Mouse (Mus musculus) adipocyte (in vitro differentiated cells): ENCODE results near the gene Gadd45b.

Experiments
- DNase-seq: peaks from one replicate; pipeline ENCODE4 v3.0.0-alpha.2; 2016; ENCODE audit warnings: low spot score

Gadd45b gene

GRCm38 (mm10) chr10:80909375-80910162, 20.3 kb upstream of the Gadd45b start:
- no peak for DNase-seq

DNA sequence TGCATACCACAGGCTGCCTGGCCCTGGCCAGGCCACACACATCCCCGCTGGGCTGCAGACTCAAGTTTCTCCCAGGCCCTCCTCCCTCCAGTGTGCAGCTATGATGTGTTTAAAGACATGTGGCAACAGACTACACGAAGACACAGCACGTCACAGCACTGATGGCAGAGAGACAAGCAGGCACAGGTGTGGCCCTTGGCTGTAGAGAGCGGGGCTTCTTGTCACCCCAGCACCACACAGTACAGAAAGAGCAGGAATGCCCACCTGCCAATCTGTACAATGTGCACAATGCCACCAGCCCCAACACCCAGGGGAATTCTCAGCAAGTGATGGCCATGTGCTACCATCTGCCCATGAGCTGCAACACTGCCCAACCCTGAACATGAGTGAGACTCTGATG, 18.5 kb upstream of the Gadd45b start:
- no peak for DNase-seq

- no peak for DNase-seq
These were observed 18.0 kb upstream of the Gadd45b start for GRCm38 (mm10) chr10:80911891-80912290.

DNA sequence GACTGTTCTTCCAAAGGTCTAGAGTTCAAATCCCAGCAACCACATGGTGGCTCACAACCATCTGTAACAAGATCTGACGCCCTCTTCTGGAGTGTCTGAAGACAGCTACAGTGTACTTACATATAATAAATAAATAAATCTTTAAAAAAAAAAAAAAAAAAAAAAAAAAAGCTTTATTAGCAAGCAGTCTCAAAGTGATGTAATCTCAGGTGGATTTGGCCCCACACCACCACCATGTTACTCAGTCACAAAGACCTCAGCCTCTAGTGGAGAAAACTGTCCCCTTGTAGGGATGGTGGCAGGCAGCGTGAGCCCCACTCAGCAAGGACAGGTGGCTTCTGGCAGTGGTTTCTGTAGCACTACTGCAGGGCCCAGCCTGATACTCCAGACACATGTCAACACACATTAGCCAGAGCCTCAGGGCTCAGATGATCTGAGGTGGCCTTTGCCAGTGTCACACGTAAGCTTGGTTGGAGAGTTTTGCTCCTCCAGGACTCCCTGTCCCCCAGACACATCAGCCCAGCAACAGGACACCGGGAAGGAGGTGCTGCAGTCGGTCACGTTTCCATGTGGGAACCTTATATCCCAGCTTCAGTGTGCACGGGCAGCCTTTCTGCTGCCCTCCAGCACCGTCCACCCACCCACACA, 16.4 kb upstream of the Gadd45b start:
- no peak for DNase-seq

DNA sequence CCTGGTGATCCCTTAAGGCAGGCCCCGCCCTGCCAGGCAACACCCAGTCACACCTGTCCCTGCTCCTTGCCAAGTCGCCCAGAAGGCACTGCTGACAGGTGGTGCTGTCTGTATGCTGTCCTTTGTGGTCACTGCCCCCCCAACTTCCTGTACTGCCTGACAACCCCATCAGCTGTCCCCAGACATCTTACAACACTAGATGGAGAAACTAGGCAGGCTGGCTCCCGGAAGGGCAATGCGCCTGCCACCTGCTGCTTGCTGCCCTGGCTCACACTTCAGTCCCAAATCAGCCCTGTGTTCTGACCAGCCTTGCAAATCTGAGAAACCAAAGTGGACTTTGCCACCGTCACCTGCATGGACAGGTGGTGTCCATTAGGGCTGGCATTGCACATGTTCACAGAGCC, 15.6 kb upstream of the Gadd45b start:
- no peak for DNase-seq

DNA sequence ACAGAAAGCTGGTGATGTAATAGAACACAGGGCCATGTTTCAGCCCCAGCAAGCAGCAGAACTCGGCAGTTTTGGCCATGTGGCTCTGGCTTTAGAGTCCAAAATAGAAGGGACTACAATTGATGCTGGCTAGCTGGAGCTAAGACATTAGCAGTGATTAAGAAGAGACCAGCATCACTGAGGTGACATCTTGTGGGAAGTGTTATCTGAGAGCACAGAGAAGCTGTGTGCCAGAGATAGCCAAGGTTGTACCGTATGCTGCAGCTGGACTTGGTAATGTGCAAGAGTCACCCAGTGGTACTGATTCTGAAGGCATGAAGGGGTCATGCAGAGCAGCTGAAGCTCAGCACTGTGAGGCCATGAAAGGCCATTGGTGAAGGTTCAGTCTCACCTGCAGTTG, 14.6 kb upstream of the Gadd45b start:
- no peak for DNase-seq

DNA sequence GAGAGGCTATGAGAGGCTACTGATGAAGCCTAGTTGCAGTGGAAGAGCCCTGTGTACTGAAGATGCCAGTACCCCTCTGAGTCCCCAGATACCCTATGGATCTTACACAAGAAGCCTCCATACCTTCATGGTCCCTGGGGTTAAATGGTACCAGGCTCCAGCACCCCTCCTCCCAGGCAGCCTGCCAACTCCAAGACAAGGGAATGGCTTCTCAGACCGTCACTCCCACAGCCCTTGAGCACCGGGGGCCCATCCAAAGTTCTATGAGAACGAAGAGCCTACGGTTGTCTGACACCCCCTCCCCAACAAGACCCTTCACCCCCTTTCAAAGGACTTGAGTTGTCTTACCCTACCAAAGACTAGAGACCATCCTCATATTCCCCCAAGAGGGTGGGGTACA, 14.1 kb upstream of the Gadd45b start:
- no peak for DNase-seq

DNA sequence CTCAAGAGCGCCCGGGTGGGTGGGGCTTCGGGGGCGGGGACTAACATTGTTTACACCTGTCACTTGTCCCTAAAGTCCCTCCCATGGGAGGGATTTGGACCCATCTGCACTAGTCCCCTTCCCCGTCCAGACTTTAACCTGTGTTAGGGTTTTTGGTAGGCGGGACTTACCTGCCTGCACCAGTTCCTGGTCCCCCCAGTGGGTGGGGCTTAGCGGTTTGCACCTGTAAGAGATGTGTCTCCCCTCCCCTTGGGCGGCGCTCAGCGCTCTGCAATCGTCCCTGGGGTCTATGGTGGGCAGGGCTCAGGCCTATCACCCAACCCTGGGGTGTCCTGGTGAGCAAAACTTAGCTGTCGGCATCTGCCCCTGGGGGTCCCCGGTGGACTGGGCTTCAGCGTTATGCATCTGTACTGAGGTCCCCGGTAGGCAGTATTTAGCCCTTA, 12.5 kb upstream of the Gadd45b start:
- DNase-seq, result no peak

DNA sequence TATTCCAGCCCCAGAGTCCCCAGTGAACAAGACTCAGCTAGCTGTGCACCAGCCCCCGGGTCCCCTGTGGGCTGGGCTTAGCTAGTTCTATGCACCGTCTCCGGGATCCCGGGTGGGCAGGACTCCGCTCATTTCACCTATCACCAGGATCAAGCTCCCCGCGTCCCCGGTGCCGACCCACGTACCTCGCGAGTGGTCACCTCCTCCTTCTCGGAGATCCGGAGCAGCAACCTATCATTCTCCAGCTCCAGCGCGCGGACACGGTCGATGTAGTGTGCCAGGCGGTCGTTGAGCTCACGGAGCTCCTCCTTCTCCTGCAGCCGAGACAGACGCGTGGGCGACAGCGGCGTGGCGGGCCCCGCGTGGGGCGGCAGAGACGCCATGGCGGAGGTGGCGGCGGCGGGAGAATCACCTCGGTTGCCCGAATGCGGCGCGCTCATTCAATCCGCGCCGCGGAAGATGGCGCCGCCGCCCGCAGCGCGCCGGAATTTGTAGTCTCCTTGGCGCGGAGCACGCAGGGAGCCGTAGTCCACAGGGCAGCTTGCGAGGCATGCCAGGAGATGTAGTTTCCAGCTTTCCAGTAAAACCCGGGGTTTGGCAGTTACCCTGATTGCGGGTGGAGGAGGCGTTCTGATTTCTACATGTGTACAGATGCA, 12.0 kb upstream of the Gadd45b start, which contains the start of gene Lmnb2:
Gene Lmnb2, minus strand, starts transcription at position 467 of the 656 bp plus-strand sequence.
- peak; percentile 73 for DNase-seq

DNA sequence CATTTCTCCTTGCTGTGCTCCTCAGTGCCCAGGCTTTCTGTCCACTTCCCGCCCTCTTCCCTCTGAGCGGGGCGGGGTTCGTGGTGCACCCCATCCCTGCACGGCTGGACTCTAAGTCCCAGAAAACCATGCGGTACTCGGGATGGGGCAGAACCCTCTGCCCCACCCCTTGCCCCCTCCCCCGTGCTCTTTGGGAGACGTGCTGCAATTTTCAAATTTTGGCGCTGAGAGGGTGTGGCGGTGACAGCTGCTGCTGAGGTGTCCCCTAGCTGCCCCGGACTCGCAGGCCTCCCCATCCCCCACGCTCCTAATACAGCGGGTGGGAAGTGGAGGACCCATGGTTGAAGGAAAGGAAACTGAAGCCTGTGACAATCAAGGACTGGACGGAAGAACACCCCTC, 8.0 kb upstream of the Gadd45b start:
- DNase-seq, result no peak

DNA sequence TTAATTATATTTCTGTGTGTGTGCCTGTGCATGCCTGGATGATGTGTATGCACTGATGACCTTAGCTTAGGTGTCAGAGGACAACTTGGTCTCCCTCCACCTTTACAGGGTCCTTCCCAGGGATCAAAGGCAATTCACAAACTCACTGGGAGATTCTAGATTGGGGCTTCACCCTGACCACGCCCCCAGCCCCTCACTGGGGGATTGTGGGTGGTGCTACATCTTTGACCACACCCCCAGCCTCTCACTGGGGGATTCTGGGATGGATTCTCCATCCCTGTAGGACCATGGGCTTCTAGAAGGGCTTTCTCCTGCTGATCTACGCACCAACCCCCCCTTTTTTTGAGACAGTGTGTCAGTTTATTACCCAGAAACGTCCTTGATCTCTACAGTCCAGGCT, 4.4 kb upstream of the Gadd45b start:
- no peak for DNase-seq

DNA sequence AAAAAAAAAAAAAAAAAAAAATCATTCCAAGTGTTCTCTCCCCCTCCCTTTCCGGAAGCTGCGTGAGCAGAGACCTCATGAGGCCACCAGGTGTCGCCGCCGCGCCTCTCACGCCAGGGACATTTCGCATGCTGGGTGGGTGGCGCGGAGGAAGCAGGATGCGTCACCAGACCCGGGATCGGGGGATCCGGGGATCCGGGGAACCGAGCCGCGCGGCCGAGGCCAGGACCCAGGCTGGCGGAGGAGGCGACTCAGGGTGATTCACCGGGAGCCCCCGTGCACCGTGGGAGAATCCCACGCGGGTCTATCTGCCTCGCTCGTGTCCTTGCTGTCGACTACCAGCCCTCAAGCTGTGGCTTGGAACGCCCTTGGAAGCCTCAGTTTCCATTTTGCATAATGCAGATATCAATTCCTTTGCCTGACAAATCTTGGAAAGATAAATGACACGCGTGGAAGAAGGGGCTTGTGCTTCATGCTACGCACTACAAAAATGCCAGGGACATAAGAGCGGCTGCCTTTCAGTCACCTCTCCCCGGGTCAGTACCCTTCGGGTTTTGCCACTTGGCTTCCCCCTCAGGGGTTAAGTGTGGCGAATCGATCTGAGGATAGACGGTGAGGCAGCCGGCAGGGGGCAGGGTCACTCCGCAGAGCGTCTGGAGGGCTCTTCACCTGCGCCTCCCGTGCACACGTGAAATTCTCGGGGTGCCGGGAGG, 1.1 kb upstream of the Gadd45b start:
- DNase-seq, result peak; percentile 85

DNA sequence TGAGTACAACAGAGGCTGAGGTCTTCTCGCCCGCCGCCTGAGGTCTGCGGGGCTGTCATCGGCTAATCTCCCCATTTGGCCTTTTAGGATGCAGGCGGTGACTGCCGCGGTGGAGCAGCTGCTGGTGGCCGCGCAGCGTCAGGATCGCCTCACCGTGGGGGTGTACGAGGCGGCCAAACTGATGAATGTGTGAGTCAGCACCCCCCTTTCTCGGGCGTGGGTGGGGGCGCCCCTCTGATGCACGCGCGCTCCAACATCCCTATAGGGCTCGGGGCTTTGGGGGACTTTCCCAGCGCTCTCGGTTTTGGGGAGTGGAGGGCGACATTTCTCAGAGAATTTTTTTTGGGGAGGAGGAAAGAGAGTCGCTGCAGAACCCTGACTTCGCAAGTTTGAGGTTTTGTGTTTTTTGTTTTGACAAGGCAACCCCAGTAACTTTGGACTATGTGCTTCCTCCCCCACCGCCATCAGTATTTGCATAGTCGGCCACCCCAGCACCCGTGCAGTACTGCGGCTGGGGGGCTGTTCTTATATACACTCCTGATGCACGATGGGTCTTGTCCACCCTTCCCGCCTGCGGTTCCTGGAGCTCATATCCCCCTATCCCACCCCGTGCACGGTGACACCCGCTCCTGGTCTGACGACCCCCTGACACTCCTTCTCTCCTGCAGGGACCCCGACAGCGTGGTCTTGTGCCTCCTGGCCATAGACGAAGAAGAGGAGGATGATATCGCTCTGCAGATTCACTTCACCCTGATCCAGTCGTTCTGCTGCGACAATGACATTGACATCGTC, 684 bp downstream of the Gadd45b start:
- no peak for DNase-seq

GRCm38 (mm10) chr10:80931153-80931671, 1.3 kb downstream of the Gadd45b start:
- peak; percentile 23 for DNase-seq

- no peak for DNase-seq
These were observed 1.8 kb downstream of the Gadd45b start for GRCm38 (mm10) chr10:80931695-80932094.

DNA sequence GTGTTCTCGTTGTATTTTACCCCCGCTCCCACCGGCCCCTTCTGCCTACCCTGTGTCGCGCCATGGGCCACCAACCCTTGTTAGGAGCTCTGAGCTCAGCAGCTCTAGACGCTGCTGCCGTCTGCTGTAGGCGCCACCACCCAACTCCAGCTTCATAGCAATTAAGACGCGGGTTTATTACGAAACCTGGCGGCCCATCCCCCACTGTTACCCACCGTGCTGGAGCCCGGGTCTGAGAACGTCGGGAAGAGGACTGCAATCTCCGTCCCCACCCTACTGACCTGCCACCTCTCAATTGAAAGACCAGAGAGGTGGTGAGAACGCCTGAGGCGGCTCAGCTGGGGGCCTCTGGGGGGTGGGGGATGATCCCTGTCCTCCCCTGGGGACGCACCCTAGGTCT, 2.3 kb downstream of the Gadd45b start:
- no peak for DNase-seq

GRCm38 (mm10) chr10:80932700-80933420, 3.0 kb downstream of the Gadd45b start:
- DNase-seq, result no peak

- DNase-seq, result no peak
These were observed 3.6 kb downstream of the Gadd45b start for GRCm38 (mm10) chr10:80933421-80933979.

DNA sequence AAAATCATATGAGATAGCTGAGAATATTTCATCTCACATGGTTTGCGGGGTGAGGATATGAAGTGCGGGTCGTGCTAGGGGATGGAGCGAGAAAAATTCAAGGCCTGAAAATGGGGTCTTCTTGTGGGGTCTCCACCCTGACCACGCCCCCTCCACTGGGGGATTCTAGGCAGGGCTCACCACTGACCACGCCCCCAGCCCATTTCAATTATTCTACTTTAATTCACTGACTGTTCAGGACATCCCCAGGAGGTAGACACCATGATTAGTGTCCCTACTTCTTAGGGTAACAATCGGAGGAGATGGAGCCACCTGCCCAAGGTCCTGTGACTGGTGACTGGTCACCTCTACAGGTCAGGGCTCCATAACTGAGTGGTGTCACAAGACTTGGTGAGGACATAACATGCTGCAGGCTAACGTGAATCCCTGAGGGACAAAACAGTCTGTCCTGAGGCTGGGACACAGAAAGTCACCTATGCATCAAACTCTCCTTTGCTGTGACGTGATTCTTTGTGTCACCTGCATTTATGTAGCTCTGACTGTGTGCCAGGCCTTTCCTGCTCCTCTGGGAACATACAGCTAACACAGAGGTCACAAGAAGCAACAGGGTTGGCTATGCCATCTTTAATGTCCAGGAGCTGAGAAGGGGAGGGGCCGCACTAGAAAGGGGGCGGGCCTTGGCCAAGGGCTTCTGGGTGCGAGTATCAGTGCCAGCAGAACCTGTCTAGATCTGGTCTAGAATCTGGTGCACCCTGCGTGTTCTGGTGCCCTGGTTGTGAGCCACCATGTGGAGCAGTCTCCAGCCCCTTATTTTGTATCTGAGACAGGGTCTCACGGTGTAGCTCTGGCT, 4.5 kb downstream of the Gadd45b start:
- DNase-seq, result no peak
